Mouse (Mus musculus) c-Kit-positive CD71-positive TER-119-negative erythroid progenitor cells, embryonic 14.5 days (primary cell): ENCODE data around the gene Vegfb.
A peak's percentile ranks its signal among the peaks of the same experiment; 100 is the strongest.

Experiments used
- DNase-seq: peaks from one replicate; pipeline ENCODE4 v3.0.0-alpha.2; 2013; ENCODE audit warnings: low read depth

Gene Vegfb

DNA sequence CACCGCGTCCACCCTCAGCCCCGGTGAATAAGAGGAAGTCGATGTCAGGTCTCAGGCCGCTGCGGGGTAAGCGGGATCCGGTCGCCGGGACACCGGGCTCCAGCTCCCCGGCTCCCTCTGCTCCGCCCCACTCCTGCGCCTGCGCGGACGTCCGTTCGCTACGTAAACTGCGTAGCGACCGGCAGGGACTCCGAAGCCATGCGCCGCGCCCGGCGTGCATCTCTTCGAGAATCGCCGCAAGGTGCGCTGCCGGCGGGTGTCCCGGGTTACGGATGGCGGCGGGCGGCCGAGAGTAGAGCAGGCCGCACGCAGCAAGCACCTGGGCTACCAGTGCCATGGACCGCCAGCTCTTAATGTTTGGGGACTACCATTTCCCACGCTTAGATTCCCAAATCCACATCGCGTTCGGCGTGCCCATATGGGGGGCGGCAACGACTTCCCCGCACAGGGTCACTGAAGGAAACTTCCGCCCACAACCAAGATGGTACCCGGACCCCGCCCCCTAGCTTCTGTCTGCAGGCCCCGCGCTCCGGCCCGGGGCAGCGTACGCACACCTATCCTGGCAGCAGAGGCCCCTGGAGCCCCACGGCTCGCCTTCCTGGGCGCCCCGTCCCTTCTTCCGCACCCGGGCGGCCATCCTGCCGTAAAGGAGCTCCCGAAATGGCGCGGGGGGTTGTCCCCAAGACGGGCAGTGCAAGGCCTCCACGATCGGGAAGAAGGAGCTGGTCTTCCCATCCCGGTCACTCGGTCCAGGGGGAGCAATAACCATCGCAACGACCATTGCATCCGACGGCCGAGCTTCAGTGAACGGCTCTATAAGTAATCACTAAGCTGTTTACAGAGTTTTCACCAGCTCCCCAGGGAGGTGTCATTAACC, 45.8 kb downstream of the Vegfb start, which contains the start of gene Bad:
Gene Bad, plus strand, starts transcription at position 490 of the 877 bp plus-strand sequence.
- DNase-seq = peak; percentile 90

GRCm38 (mm10) chr19:6940396-6941351, 46.8 kb downstream of the Vegfb start:
- DNase-seq = no peak

- no peak for DNase-seq
Observed at GRCm38 (mm10) chr19:6939106-6940002, 48.1 kb downstream of the Vegfb start.

GRCm38 (mm10) chr19:6937541-6938465, 49.6 kb downstream of the Vegfb start:
- no peak for DNase-seq

DNA sequence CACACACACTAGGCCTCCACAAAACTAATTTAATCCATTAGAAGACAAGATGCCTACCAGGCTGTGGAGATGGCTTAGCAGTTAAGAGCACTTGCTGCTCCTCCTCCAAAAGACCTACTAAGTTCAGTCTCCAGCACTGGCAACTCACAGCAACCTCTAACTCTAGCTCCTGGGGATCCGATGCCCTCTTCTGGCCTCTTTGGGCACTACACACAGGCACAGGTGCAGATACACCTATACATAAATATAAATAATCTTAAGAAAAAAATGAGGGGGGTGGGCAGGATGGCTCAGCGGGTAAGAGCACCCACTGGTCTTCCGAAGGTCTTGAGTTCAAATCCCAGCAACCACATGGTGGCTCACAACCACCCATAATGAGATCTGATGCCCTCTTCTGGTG, 51.2 kb downstream of the Vegfb start:
- DNase-seq = no peak

DNA sequence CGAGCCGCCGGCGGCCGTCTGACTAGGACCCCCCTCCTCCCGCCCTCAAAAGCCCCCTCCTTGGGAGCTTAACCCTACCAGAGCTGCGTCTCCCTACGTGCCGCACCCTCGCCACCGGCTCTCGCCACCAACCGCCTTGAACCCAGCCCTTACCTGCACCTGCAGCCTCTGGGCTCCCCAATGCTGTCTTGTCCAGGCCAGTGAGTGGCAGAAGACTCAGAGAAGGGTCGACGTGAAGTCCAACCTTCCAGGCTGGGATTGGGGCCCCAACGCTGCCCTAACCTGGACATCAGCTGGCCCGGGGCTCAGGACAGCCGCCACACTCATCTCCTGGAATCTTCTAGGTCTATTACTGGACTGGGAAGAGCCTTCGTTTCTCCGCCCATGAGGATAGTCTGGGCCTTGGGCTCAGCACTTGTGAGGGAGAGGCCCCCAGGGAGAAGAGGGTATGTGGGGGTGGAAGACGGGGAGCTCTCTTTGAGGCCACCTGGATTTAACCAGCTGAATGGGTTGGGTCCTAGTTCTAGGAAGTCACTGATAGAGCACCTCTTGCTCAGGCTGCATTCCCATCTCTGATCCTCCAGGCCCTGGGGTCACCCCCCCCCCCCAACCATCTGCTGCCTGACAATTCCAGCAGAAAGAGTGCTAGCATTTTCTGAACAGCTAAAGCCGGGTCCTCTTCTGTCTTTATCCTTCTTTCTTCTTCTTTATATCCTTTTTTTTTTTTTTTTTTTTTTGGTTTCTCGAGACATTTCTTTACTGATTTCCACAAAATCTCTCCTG, 53.1 kb downstream of the Vegfb start, which contains the start of gene Kcnk4:
Gene Kcnk4, minus strand, starts transcription at position 321 of the 783 bp plus-strand sequence.
- no peak for DNase-seq

- no peak for DNase-seq
Observed at GRCm38 (mm10) chr19:6933436-6934194, 53.8 kb downstream of the Vegfb start.

DNA sequence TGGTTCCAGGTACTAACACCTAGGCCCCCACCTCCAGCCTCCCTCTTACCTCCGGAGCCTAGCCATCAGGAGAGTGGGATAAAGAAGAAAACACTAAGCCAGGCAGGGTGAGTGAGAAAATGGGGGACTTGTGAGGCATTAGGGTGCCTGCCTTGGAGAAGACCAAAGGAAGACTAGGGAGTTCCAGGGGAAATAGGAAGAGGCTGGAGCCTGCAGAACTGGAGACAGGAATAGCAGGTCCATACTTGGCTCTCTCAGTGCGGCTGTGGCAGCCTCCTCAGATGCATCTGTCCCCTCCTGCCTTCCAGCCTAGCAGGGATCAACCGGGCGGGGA, 54.4 kb downstream of the Vegfb start:
- no peak for DNase-seq
